Mouse (Mus musculus): ENCODE measurements around the gene Nelfcd. TPM values are rescaled to one million over a fixed set of nuclear protein-coding genes. Genes with fewer than 3 reads are reported as not detected.

Gene Nelfcd
- polyA plus RNA-seq, 1 experiment from 2014 or later = 178 TPM

DNA sequence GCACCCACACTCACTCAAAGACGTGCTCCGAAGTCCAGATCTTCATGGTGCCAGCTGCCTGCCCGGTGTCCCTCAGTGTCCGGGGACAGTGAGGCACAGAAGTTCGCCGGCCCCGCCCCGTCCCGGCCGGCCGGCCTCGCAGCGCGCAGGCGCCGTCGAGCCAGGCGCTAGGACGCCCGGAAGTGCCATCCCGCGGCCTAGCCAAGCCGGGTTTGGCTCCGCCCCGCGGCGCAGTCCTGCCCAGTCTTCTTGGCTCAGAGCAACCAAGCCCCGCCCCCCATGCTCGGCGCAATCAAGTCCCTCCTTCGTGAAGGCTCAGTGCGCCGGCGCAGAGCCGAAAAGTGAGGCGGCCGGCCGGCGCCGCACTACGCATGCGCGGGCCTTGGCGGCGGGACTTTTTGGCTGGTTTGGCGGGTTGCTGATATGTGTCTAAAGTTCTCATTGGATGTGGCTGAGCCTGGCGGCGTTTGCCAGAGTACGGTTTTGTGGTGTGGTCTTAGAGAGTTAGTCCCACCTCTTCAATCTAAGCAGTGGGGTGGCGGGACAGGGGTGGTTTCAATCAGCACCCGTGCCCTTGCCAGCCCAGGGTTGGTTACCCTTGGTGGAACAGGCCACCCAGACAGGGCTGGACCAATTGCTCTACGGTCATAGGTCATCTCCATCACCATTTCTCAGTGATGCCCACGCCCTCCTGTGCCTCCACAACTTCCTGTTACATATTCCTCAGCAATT, 57.4 kb downstream of the Nelfcd start, which contains the start of gene Prelid3b:
TSS of gene Prelid3b (minus strand) at position 264 of the 732 bp plus-strand sequence.
- peak; percentile 98 for ATAC-seq (replicated peaks; ENCODE audit: low FRiP score)
- peak; percentile 100 for DNase-seq (ENCODE audit: low spot score)
- H3K4me2 ChIP-seq (ENCODE audit: low read depth, low read length, severe bottlenecking) = peak within 1 kb of the TSS; percentile 69
- no peaks in the 10 kb centered on the region for H3K27me3 ChIP-seq (ENCODE audit: control insufficient read depth, insufficient read depth, low read length)
- under 1% methylated on average over 52 of the region's 53 CpGs for WGBS
- H3K27ac ChIP-seq (ENCODE audit: low read depth, low read length) = peak within 1 kb of the TSS; percentile 71
- H3K4me3 ChIP-seq (ENCODE audit: low read depth, low read length) = peak within 1 kb of the TSS; percentile 73
- H3K36me3 ChIP-seq (ENCODE audit: control insufficient read depth, insufficient read depth, low read length) = no peaks in the 10 kb centered on the region; the same call in 1 of the 2 replicates
- peaks cover 4% of the 10 kb centered on the region; the same call in 1 of the 2 replicates for H3K4me1 ChIP-seq (replicated peaks; ENCODE audit: control insufficient read depth, insufficient read depth, low read length)
- H3K9me3 ChIP-seq (ENCODE audit: control insufficient read depth, low read length) = no peaks in the 10 kb centered on the region; the same call in 1 of the 2 replicates
- H3K9ac ChIP-seq (ENCODE audit: low read length) = peak within 1 kb of the TSS; percentile 79

DNA sequence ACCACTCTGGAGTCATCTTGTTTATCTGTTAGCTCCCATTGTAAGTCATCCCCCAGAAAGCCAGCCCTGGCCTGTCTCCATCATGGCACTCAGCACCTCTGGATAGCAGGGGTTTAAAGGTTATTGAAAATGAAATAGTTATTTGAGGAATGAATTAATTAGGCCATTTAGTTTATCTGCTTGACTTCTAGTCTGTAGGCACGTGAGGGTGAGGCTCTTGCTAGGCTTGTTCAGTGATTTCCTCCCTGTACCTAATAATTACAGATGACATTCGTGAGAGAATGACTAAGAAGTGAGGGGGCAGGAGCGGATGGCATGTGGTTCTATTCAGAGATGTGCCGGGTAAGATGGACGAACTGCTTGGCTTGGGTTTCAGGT, 57.9 kb downstream of the Nelfcd start:
- Histone ChIP-seq H3K9ac (ENCODE audit: low read length) (peak overlapping the region; percentile 56), H3K27ac (ENCODE audit: low read depth, low read length) (peak overlapping the region; percentile 71), H3K9me3 (ENCODE audit: control insufficient read depth, low read length) (no peaks in the 10 kb centered on the region; the same call in 1 of the 2 replicates), H3K4me3 (ENCODE audit: low read depth, low read length) (peak overlapping the region; percentile 73; the same call in 1 of the 2 replicates), H3K36me3 (ENCODE audit: control insufficient read depth, insufficient read depth, low read length) (no peaks in the 10 kb centered on the region; the same call in 1 of the 2 replicates), H3K4me1 (replicated peaks; ENCODE audit: control insufficient read depth, insufficient read depth, low read length) (peaks cover 4% of the 10 kb centered on the region; the same call in 1 of the 2 replicates), H3K4me2 (ENCODE audit: low read depth, low read length, severe bottlenecking) (peak overlapping the region; percentile 60), H3K27me3 (ENCODE audit: control insufficient read depth, insufficient read depth, low read length) (no peaks in the 10 kb centered on the region)
- ATAC-seq (replicated peaks; ENCODE audit: low FRiP score) (no peak), DNase-seq (ENCODE audit: low spot score) (no peak)
- WGBS = 78% methylated on average over 5 of the region's 5 CpGs

Other genes with a start within 250 kb of the Nelfcd start
- gene Gnas, start 131.5 kb upstream of the Nelfcd start, polyA plus RNA-seq (2014; fragmentation: Nextera tagmentation; extraction: Ambion mirVana) = 1,123 and 1,194 TPM in 2 replicates
- gene Gm20721, start 69.1 kb upstream of the Nelfcd start, polyA plus RNA-seq (2014; fragmentation: Nextera tagmentation; extraction: Ambion mirVana) = 6.5 and 7.3 TPM in 2 replicates
- gene Ctsz, start 23.2 kb downstream of the Nelfcd start, polyA plus RNA-seq (2014; fragmentation: Nextera tagmentation; extraction: Ambion mirVana) = 78.7 and 92.9 TPM in 2 replicates
- gene Tubb1, start 34.9 kb downstream of the Nelfcd start, polyA plus RNA-seq (2014; fragmentation: Nextera tagmentation; extraction: Ambion mirVana) = 4.9 and 6.3 TPM in 2 replicates
- gene Atp5e, start 48.3 kb downstream of the Nelfcd start, polyA plus RNA-seq (2014; fragmentation: Nextera tagmentation; extraction: Ambion mirVana) = 600 and 613 TPM in 2 replicates
- gene Prelid3b, start 57.3 kb downstream of the Nelfcd start, polyA plus RNA-seq (2014; fragmentation: Nextera tagmentation; extraction: Ambion mirVana) = 127 and 132 TPM in 2 replicates
- gene Zfp831, start 227.7 kb downstream of the Nelfcd start, polyA plus RNA-seq (2014; fragmentation: Nextera tagmentation; extraction: Ambion mirVana) = not detected in 2 replicates

Measured in forebrain, embryonic 11.5 days (tissue).